Mouse (Mus musculus): ENCODE measurements at regions not wholly inside any gene's neighbourhood (a gene's known extent, or its start where the extent isn't known, plus 50 kb on each side); places are given as distances from the start of the nearest gene placed in this dataset.

DNA sequence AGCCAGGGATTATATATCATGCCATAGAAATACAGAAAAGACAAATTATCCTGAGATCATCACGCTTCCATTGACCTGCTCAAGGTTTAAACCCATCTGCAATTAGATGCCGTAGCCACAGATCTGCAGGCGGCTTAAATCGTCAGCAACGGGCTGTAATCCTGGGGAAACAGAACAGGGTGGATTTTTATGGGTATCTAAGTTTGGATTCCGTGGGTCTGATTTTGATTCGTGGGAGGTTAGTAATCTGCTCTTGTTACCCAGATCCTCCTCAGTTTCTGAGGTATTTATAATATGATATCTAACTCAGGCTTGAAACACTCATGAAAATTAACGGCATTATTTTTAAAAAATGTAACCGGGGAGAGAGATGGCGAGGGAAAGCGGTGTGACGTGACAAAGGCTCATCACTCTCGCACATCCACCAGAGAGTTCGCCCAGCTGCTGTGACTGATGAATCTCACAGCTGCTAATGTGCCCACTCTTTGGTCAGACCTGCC lies 309.3 kb upstream of the Noct start:
- 71% methylated on average over 14 of the region's 14 CpGs for WGBS (ENCODE audit: insufficient replicate concordance)
- Histone ChIP-seq H3K27me3 (0 out of 2 replicates have a peak, but pooled peaks cover 4% of the 10 kb centered on the region), H3K4me2 (no peak overlapping the region), H3K9ac (no peak overlapping the region), H3K4me1 (replicated peaks) (no peaks in the 10 kb centered on the region), H3K9me3 (replicated peaks) (no peaks in the 10 kb centered on the region), H3K36me3 (no peaks in the 10 kb centered on the region), H3K4me3 (replicated peaks) (no peak overlapping the region), H3K27ac (no peak overlapping the region)
- no peak for DNase-seq
- ATAC-seq (ENCODE audit: low read depth): no peak

DNA sequence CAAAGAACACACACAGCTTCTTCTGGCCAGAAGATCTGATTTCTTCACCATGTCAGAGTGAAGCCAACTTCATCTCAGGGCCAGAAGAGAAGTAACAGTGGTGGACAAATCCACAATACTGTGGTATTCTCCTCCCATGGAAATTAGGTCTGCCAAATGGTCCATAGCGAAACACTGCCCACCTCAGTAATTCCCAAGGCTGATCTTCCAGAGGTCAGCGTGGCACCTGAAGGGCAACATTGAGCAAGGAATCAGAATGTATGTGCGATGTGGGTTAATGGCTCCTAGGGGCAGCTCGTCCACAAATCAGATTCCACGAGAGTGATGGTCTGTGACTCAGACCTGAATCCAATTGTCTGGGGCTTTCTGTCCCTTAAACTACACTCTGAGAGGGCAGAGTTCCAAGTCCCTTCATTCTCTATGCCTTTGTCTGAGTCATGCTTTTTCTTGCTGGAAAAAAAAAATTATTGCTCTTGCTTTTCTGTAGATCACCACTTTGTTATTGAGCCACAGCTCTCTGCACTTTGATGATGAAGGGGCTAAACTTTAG lies 307.9 kb upstream of the Noct start:
- H3K27ac ChIP-seq: no peak overlapping the region
- no peak for DNase-seq
- H3K4me1 ChIP-seq (replicated peaks): no peaks in the 10 kb centered on the region
- no peak overlapping the region for H3K9ac ChIP-seq
- no peaks in the 10 kb centered on the region for H3K9me3 ChIP-seq (replicated peaks)
- H3K36me3 ChIP-seq: no peaks in the 10 kb centered on the region
- no peak for ATAC-seq (ENCODE audit: low read depth)
- no peak overlapping the region for H3K4me2 ChIP-seq
- H3K27me3 ChIP-seq: 0 out of 2 replicates have a peak, but pooled peaks cover 4% of the 10 kb centered on the region
- 67% methylated on average over 5 of the region's 5 CpGs for WGBS (ENCODE audit: insufficient replicate concordance)
- H3K4me3 ChIP-seq (replicated peaks): no peak overlapping the region

DNA sequence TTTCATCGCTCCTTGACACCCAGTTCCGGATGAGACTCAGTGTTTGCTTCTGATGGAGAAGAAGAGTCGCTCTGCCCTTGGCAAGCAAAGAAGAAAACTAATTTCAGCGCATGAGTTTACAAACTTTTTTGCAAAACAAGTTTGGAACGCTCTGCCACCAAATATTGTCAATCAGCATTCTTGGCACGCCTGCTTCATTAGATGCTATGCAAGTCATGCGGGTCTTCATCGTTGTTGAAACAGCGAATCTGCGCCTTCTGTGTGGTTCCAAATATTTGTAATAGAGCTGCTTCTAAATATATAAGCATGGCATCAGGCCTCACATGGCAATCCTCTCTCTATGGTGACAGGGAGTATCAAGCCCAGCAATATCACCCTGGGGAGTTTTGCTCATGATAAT lies 301.9 kb upstream of the Noct start:
- Histone ChIP-seq H3K36me3 (no peaks in the 10 kb centered on the region), H3K27ac (no peak overlapping the region), H3K4me3 (replicated peaks) (no peak overlapping the region), H3K27me3 (no peaks in the 10 kb centered on the region), H3K9ac (no peak overlapping the region), H3K4me2 (no peak overlapping the region), H3K9me3 (replicated peaks) (no peaks in the 10 kb centered on the region; the same call in 1 of the 2 replicates), H3K4me1 (replicated peaks) (no peaks in the 10 kb centered on the region)
- ATAC-seq (ENCODE audit: low read depth) (no peak), DNase-seq (no peak)
- WGBS (ENCODE audit: insufficient replicate concordance): 84% methylated on average over 10 of the region's 10 CpGs

DNA sequence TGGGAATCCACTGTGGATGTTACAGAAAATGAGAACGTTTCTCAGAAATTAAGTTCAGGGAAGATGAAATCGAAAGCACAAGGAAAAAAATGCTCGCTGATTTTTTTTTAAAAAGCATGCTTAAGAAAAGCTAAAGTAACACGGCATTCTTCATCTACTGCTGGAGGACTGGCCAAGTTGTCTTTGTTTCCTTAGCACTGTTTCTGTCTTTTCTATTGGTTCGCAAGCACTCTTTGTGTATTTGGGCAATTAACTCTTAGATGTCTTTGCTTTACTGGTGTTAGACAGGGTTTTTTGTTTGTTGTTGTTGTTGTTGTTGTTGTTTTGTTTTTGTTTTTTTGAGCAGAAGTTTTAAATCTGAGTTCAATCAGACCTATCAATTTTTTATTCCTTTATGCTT lies 301.4 kb upstream of the Noct start:
- Histone ChIP-seq H3K9ac (no peak overlapping the region), H3K4me1 (replicated peaks) (no peaks in the 10 kb centered on the region), H3K36me3 (no peaks in the 10 kb centered on the region), H3K27me3 (no peaks in the 10 kb centered on the region), H3K4me2 (no peak overlapping the region), H3K4me3 (replicated peaks) (no peak overlapping the region), H3K27ac (no peak overlapping the region), H3K9me3 (replicated peaks) (no peaks in the 10 kb centered on the region; the same call in 1 of the 2 replicates)
- no peak for DNase-seq
- no peak for ATAC-seq (ENCODE audit: low read depth)
- WGBS (ENCODE audit: insufficient replicate concordance): 71% methylated on average over 5 of the region's 5 CpGs

DNA sequence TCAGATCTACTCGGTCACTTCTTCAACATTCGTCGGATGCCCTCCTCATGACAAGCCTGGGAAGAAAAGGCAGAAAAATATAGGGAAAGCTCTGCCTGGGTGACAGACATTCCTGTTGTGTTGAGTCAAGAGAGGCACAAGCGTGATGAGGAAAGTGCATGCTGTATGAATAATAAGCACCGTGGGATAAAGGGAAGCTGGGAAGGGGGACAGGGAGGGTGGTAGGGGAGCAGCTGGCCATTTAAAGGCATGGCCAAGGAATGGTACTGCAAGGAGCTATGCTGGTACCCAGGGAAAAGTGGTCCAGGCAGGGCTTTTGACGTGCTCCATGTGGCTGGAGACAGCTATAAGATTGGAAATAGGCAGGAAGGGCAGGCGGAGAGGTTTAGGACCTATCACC lies 300.9 kb upstream of the Noct start:
- no peak for ATAC-seq (ENCODE audit: low read depth)
- Histone ChIP-seq H3K4me1 (replicated peaks) (no peaks in the 10 kb centered on the region), H3K27me3 (no peaks in the 10 kb centered on the region), H3K4me3 (replicated peaks) (no peak overlapping the region), H3K9me3 (replicated peaks) (no peaks in the 10 kb centered on the region; the same call in 1 of the 2 replicates), H3K4me2 (no peak overlapping the region), H3K9ac (no peak overlapping the region), H3K36me3 (no peaks in the 10 kb centered on the region), H3K27ac (no peak overlapping the region)
- WGBS (ENCODE audit: insufficient replicate concordance): 76% methylated on average over 7 of the region's 7 CpGs
- DNase-seq: no peak

DNA sequence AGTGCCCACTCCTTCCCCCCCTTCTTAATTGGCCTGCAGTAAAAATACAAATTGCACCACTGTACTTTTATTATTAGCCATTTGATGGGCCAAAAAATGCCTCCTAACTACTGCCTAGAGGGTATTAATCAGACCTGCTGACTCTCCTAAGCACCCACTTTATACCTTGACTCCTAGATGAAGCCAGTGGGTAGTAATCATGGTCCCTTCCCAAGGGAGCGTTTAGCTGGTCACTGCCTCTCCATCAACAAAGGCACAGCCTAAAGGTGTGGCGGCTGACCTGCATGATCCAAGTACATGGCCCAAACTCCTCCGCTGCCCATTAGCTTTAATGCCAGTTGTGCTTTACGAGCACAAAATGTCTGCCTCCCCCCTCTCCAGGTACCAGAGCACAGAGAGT lies 296.9 kb upstream of the Noct start:
- no peak overlapping the region for H3K4me2 ChIP-seq
- ATAC-seq (ENCODE audit: low read depth) (no peak), DNase-seq (no peak)
- 64% methylated on average over 4 of the region's 4 CpGs for WGBS (ENCODE audit: insufficient replicate concordance)
- no peaks in the 10 kb centered on the region for H3K36me3 ChIP-seq
- H3K27me3 ChIP-seq: no peaks in the 10 kb centered on the region
- no peaks in the 10 kb centered on the region; the same call in 1 of the 2 replicates for H3K9me3 ChIP-seq (replicated peaks)
- no peaks in the 10 kb centered on the region for H3K4me1 ChIP-seq (replicated peaks)
- no peak overlapping the region for H3K9ac ChIP-seq
- no peak overlapping the region for H3K4me3 ChIP-seq (replicated peaks)
- H3K27ac ChIP-seq: no peak overlapping the region

DNA sequence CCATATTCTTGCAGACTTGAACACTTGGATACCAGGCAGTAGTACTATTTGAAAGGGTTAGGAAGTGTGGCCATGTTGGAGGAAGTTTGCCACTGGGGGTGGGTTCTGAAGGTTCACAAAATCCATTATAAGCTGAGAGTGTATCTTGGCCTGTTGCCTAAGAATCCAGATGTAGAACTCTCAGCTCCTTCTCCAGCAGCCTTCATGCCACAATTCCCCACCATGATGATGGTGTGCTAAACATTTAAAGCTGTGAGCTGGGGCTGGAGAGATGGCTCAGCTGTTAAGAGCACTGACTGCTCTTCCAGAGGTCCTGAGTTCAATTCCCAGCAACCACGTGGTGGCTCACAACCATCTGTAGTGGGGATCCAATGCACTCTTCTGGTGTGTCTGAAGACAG lies 295.2 kb upstream of the Noct start:
- Histone ChIP-seq H3K4me2 (no peak overlapping the region), H3K36me3 (no peaks in the 10 kb centered on the region), H3K4me1 (replicated peaks) (no peaks in the 10 kb centered on the region), H3K27ac (no peak overlapping the region), H3K9ac (no peak overlapping the region), H3K9me3 (replicated peaks) (no peaks in the 10 kb centered on the region), H3K4me3 (replicated peaks) (no peak overlapping the region), H3K27me3 (no peaks in the 10 kb centered on the region)
- 47% methylated on average over 1 of the region's 1 CpGs for WGBS (ENCODE audit: insufficient replicate concordance)
- ATAC-seq (ENCODE audit: low read depth): no peak
- DNase-seq: no peak

DNA sequence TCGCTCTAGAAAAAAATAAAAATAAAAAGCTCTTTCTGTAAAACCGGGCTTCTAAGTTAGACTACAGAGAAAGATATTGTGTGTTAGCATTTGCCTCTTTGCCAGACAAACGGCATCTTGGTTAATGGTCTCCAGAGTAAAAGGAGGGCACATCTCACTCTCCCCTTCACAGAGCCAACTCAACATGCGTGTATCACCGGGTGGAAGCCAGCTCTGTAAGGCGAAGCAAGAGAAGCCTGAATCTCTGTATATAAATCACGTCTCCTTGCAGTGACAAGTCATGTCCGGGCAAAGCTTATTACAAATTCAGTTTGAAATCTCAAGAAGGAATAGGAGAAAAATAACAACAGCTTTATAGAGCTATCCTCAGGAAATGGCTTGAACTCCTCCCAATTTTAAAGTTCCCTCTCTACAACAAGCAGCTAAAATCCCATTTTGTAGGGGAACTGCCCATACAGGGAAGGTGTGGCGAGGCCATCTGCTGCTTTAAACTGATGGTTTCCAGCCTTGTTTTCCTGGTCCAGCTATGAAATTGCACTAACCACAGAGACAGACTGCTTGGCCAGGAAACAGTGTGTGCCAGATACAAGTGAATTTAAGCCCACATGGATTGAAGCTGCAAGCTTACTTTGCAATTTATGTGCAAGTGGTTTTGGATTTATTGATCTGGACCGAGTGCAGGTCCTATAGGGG lies 291.7 kb upstream of the Noct start:
- Histone ChIP-seq H3K9ac (no peak overlapping the region), H3K36me3 (no peaks in the 10 kb centered on the region), H3K4me2 (no peak overlapping the region), H3K4me3 (replicated peaks) (no peak overlapping the region), H3K27ac (no peak overlapping the region), H3K4me1 (replicated peaks) (no peaks in the 10 kb centered on the region), H3K27me3 (no peaks in the 10 kb centered on the region), H3K9me3 (replicated peaks) (no peaks in the 10 kb centered on the region)
- WGBS (ENCODE audit: insufficient replicate concordance): 68% methylated on average over 10 of the region's 10 CpGs
- ATAC-seq (ENCODE audit: low read depth): no peak
- DNase-seq: no peak

DNA sequence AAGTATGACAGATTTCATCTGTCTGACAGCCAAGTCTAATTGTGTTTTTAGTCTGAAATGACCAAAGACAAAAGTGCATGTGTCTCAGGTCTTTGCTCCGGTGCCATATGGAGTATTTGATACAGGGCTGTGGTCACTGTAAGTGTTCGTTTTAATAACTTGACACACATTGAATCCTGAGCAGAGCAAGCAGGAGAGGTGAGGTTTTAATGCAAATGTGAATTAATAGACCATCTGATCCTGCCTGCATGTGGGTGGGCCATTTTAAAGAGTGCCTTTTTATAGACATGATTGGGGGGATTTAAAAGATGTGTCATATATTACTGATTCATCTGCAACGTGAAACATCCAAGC lies 291.2 kb upstream of the Noct start:
- no peak overlapping the region for H3K9ac ChIP-seq
- no peak for ATAC-seq (ENCODE audit: low read depth)
- no peak overlapping the region for H3K27ac ChIP-seq
- no peaks in the 10 kb centered on the region for H3K27me3 ChIP-seq
- no peaks in the 10 kb centered on the region for H3K36me3 ChIP-seq
- no peaks in the 10 kb centered on the region for H3K4me1 ChIP-seq (replicated peaks)
- 61% methylated on average over 3 of the region's 3 CpGs for WGBS (ENCODE audit: insufficient replicate concordance)
- no peak for DNase-seq
- no peak overlapping the region for H3K4me3 ChIP-seq (replicated peaks)
- H3K9me3 ChIP-seq (replicated peaks): no peaks in the 10 kb centered on the region
- H3K4me2 ChIP-seq: no peak overlapping the region

DNA sequence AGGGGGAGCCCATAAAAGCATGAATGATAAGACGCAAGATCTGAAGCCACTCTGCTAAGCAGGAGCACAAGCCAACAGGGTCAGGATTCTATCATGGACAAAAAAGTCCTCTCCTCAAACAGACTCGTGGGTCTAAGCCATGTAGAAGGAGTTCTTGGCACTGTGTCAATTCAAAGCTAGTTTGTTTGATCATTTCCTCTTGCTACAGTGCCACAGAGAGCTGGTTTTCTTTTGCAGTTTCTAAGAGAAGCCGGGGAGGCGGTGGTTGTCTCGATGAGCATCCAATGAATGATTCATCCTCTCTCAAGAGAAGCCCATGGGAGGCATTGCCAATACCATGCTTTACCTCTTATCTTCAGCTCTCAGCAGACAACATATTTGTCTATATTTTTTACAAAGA lies 284.6 kb upstream of the Noct start:
- no peaks in the 10 kb centered on the region for H3K4me1 ChIP-seq (replicated peaks)
- no peak overlapping the region for H3K4me2 ChIP-seq
- WGBS (ENCODE audit: insufficient replicate concordance): 63% methylated on average over 5 of the region's 5 CpGs
- no peaks in the 10 kb centered on the region for H3K36me3 ChIP-seq
- no peaks in the 10 kb centered on the region for H3K27me3 ChIP-seq
- ATAC-seq (ENCODE audit: low read depth) (no peak), DNase-seq (no peak)
- H3K27ac ChIP-seq: no peak overlapping the region
- no peak overlapping the region for H3K9ac ChIP-seq
- no peaks in the 10 kb centered on the region for H3K9me3 ChIP-seq (replicated peaks)
- H3K4me3 ChIP-seq (replicated peaks): no peak overlapping the region

DNA sequence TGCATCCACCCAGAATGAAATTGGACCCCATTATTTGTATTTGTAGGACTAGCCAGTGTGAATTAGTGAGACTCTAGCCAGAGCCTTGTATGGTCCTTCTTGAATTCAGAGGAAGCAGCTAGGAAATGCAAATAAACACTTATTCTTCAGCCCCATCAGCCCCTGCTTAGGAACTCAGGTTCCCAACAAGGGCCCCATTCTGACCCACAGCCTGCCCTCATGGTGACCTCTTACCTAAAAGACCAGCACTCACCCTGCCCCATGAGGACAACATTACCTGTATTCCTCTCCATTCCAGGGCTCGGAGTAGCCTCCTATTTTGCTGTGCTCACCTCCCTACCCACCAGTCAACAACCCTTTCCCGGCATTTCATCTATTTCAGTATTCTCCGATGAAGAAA lies 283.6 kb upstream of the Noct start:
- Histone ChIP-seq H3K27me3 (no peaks in the 10 kb centered on the region), H3K27ac (no peak overlapping the region), H3K36me3 (no peaks in the 10 kb centered on the region), H3K4me1 (replicated peaks) (no peaks in the 10 kb centered on the region), H3K9me3 (replicated peaks) (no peaks in the 10 kb centered on the region), H3K9ac (no peak overlapping the region), H3K4me2 (no peak overlapping the region), H3K4me3 (replicated peaks) (no peak overlapping the region)
- ATAC-seq (ENCODE audit: low read depth) (no peak), DNase-seq (no peak)
- WGBS (ENCODE audit: insufficient replicate concordance): 71% methylated on average over 3 of the region's 3 CpGs

DNA sequence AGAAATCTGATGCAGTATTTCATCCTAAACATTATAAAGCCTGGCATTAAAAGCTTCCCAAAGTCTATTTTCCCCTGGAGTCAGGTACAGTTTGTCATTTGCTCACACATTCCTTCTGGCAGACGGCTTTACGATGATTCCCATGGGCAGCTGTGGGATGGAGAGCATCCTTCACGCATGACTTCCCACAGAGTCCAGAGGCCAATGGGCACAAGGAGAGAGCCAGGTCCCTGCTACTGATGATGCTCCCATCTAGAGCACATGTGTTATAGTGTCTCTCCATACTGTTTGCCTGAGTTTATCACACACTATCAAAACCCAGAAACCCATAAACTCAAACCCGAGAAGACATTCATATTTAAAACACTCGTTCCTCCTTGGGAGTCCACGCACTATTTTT lies 270.8 kb upstream of the Noct start:
- H3K9me3 ChIP-seq (replicated peaks): no peaks in the 10 kb centered on the region
- H3K4me2 ChIP-seq: no peak overlapping the region
- H3K4me3 ChIP-seq (replicated peaks): no peak overlapping the region
- H3K36me3 ChIP-seq: no peaks in the 10 kb centered on the region
- no peaks in the 10 kb centered on the region for H3K4me1 ChIP-seq (replicated peaks)
- ATAC-seq (ENCODE audit: low read depth): no peak
- H3K27me3 ChIP-seq: no peaks in the 10 kb centered on the region
- H3K27ac ChIP-seq: no peak overlapping the region
- DNase-seq: no peak
- 81% methylated on average over 6 of the region's 6 CpGs for WGBS (ENCODE audit: insufficient replicate concordance)
- no peak overlapping the region for H3K9ac ChIP-seq
